Mouse (Mus musculus) thymus, adult 2 months (tissue): ENCODE results near the gene Aff3.

Source experiments
- CTCF ChIP-seq: fragments of 200-500 bp; IDR thresholded peaks from 2 replicates; pipeline ENCODE4 v1.5.1; 2012; ENCODE audit warnings: mild to moderate bottlenecking, control low read depth, low read length, moderate library complexity, borderline replicate concordance; ENCODE audit not compliant: control insufficient read depth, poor library complexity, insufficient read depth; ENCODE audit errors: extremely low read depth
- POLR2A ChIP-seq: fragments of 200-500 bp; IDR thresholded peaks from 2 replicates; pipeline ENCODE4 v1.6.1; 2012; ENCODE audit warnings: mild to moderate bottlenecking, low read length, control low read depth, moderate library complexity; ENCODE audit not compliant: control insufficient read depth, poor library complexity, insufficient read depth; ENCODE audit errors: extremely low read depth

- TF ChIP-seq CTCF = no peak
- TF ChIP-seq POLR2A = no peak
Measured at GRCm38 (mm10) chr1:38230041-38230440, 434.7 kb downstream of the Aff3 start.
